Mouse (Mus musculus) heart, embryonic 15.5 days (tissue): Measurements from ENCODE around the gene Cryge. TPM values are rescaled to one million over a fixed set of nuclear protein-coding genes. Genes with fewer than 3 reads are reported as not detected.

Source experiments
- ATAC-seq: fragments of 200-750 bp; cut with Nextera tagmentation; replicated peaks from 2 replicates; pipeline ENCODE4 v1.8.0; 2017; ENCODE audit warnings: low read depth, moderate TSS enrichment; ENCODE audit not compliant: insufficient number of reproducible peaks, insufficient read depth, low FRiP score
- H3K27ac ChIP-seq: fragments of 300-500 bp; sonication (generic); 2 replicates; pipeline ENCODE4 v1.5.1; 2015; ENCODE audit warnings: mild to moderate bottlenecking, inconsistent platforms
- H3K27me3 ChIP-seq: fragments of 300-500 bp; sonication (generic); 2 replicates; pipeline ENCODE4 v1.6.1; 2015; ENCODE audit warnings: inconsistent platforms
- H3K36me3 ChIP-seq: fragments of 300-500 bp; sonication (generic); 2 replicates; pipeline ENCODE4 v1.6.1; 2015; ENCODE audit warnings: mild to moderate bottlenecking, inconsistent platforms
- H3K4me1 ChIP-seq: fragments of 300-500 bp; sonication (generic); replicated peaks from 2 replicates; pipeline ENCODE4 v1.6.1; 2015; ENCODE audit warnings: inconsistent platforms
- H3K4me2 ChIP-seq: fragments of 300-500 bp; sonication (generic); 2 replicates; pipeline ENCODE4 v1.6.1; 2015; ENCODE audit warnings: inconsistent platforms, mild to moderate bottlenecking, moderate library complexity
- H3K4me3 ChIP-seq: fragments of 300-500 bp; sonication (generic); 2 replicates; pipeline ENCODE4 v1.5.1; 2015; ENCODE audit warnings: mild to moderate bottlenecking, inconsistent platforms
- H3K9ac ChIP-seq: fragments of 300-500 bp; sonication (generic); 2 replicates; pipeline ENCODE4 v1.6.1; 2015; ENCODE audit warnings: mild to moderate bottlenecking, inconsistent platforms
- H3K9me3 ChIP-seq: fragments of 300-500 bp; sonication (generic); replicated peaks from 2 replicates; pipeline ENCODE4 v1.6.1; 2016; ENCODE audit warnings: inconsistent platforms
- WGBS: fragments of 180-500 bp; shearing (Covaris S2); methylation state at CpG from one replicate; pipeline ENCODE4 v1.1.7; 2015; ENCODE audit warnings: mixed read lengths; 5-methylcytosine and 5-hydroxymethylcytosine counted together
- polyA plus RNA-seq: library from polyadenylated mRNA; unstranded; fragments of >200 nt; fragmentation: Nextera tagmentation; extraction: Ambion mirVana; gene quantifications from 2 replicates; pipeline ENCODE4 v1.2.1, GENCODE M21; 2015

The Cryge gene
- polyA plus RNA-seq, 1 experiment from 2014 or later = not detected

DNA sequence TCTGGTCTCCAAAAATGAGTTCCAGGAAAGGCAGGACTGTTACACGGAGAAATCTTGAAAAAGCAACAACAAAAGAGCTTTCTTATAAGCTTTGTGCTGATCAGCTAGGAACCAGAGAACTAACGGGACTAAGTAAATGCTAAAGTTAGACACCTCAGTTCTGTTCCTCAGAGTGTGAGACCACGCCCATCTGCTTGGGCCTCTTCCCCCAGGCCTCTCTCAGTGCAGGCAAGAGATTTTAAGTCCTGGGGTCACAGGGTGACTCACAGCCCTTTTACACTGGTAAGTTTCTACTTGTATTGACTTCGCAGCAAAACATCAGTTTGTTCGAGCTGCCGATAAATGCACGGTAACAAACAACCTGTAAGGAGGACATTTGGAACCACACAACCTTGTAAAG is 747 bp upstream of the Cryge start:
- H3K4me3 ChIP-seq = no peak overlapping the region
- 0 out of 2 replicates have a peak, but pooled peaks cover 3% of the 10 kb centered on the region for H3K4me1 ChIP-seq
- no peaks in the 10 kb centered on the region for H3K9me3 ChIP-seq
- H3K27me3 ChIP-seq = no peaks in the 10 kb centered on the region
- no peak for ATAC-seq
- H3K27ac ChIP-seq = no peak overlapping the region
- 62% methylated on average over 7 of the region's 7 CpGs for WGBS
- no peaks in the 10 kb centered on the region for H3K36me3 ChIP-seq
- H3K4me2 ChIP-seq = no peak overlapping the region
- no peak overlapping the region for H3K9ac ChIP-seq

DNA sequence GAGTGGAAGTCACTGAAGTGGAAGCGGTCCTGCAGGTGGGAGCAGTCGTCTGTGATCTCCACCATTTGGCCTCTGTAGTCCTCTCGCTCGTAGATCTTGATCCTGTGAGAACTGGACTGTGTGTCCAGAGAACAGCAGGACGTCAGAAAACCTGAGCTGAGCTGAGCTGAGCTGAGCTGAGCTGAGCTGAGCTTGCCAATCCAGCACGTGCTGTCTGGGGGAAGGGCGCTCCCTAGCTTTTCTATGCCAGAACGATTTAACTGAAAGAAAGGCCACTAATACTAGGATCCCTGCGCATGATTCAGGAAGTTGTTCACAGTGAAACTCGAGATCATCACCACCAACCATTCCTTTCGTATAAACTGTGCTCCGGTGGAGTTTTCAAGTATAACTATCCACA is 2.2 kb downstream of the Cryge start:
- Histone ChIP-seq H3K9me3 (no peaks in the 10 kb centered on the region), H3K4me2 (no peak overlapping the region), H3K9ac (no peak overlapping the region), H3K36me3 (no peaks in the 10 kb centered on the region), H3K27me3 (no peaks in the 10 kb centered on the region), H3K4me3 (no peak overlapping the region), H3K4me1 (0 out of 2 replicates have a peak, but pooled peaks cover 3% of the 10 kb centered on the region), H3K27ac (no peak overlapping the region)
- 49% methylated on average over 12 of the region's 12 CpGs for WGBS
- ATAC-seq = no peak

DNA sequence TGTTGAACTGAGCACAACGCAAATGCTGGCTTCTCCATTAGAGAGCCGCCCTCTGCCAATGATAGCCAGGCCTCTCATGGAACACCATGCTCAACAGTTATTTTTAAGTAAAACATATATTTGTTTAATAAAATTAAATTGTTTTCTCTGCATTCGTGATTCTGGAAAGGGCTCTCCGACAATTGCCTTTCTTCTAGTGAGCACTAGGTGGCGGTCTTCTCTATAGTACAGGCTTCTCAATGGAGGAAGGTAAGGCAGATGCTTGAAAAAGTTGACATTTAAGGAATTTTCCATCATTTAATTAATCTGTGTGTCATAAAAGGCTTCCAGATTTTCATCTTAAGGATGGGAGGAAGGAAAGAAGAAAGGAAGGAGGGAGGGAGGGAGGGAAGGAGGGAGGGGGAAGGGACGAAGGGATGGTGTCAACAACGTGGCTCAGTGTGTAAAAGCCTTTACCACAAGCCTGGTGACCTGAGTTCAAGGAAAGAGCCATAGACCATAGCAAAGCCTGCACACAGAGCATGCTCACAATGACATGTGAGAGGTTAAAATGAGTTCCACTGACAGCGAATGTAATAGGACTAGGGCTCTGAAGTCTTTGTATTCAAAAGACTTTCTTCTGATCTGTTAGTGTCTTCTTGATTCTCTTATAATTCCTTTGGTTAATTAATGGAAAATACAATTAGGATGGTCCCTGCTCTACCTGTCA is 4.4 kb downstream of the Cryge start:
- Histone ChIP-seq H3K4me3 (no peak overlapping the region), H3K27ac (no peak overlapping the region), H3K4me1 (no peaks in the 10 kb centered on the region), H3K36me3 (no peaks in the 10 kb centered on the region), H3K27me3 (no peaks in the 10 kb centered on the region), H3K9me3 (no peaks in the 10 kb centered on the region), H3K9ac (no peak overlapping the region), H3K4me2 (peak overlapping the region; percentile 29; the same call in 1 of the 2 replicates)
- WGBS = 34% methylated on average over 8 of the region's 8 CpGs
- ATAC-seq = no peak

DNA sequence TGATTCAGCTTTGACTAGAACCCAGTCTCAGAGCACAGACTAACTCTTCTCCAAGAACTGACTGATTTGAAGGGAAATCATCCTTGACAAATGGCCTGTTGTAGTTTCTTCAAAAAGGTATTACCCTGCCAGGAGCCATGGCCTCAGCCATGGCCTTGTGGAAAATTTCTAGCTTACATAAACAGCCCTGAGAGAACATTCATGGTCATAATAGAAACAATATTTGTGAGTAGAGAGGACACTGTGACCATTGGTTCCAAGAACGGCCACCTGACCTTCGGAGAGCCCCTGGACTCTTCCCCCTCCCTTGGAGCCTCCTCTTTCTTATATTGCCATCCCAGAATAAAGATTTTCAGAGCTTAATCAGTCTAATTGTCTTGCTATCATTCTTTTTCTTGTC is 7.5 kb downstream of the Cryge start:
- H3K27ac ChIP-seq = no peak overlapping the region
- no peak for ATAC-seq
- H3K36me3 ChIP-seq = no peaks in the 10 kb centered on the region
- H3K4me1 ChIP-seq = no peaks in the 10 kb centered on the region
- H3K4me2 ChIP-seq = no peak overlapping the region
- H3K9me3 ChIP-seq = no peaks in the 10 kb centered on the region
- H3K4me3 ChIP-seq = no peak overlapping the region
- no peak overlapping the region for H3K9ac ChIP-seq
- 79% methylated on average over 2 of the region's 2 CpGs for WGBS
- no peaks in the 10 kb centered on the region for H3K27me3 ChIP-seq

DNA sequence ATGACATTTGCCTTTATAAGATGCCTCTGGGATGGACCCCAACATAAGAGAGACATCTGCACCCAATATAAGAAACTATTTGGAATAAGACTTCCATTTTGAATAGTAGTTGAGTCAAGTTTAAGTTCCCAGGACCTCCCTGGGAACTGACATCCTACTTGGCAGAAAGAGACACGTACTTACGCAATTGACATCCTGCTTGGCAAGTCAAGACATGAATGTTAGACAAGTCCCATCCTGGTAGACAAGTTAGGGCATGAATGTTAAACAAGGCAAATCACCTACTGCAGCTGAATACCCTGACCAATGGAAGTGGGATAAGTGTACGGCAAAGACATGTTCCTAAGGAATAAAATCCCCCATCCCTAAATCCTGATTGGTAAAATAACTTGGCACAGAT is 9.1 kb downstream of the Cryge start:
- no peak overlapping the region for H3K4me3 ChIP-seq
- no peaks in the 10 kb centered on the region for H3K4me1 ChIP-seq
- H3K9me3 ChIP-seq = no peaks in the 10 kb centered on the region
- no peak overlapping the region for H3K9ac ChIP-seq
- H3K4me2 ChIP-seq = no peak overlapping the region
- no peaks in the 10 kb centered on the region for H3K27me3 ChIP-seq
- whole genome bisulfite sequencing = 90% methylated on average over 3 of the region's 3 CpGs
- no peak for ATAC-seq
- no peaks in the 10 kb centered on the region for H3K36me3 ChIP-seq
- H3K27ac ChIP-seq = no peak overlapping the region

DNA sequence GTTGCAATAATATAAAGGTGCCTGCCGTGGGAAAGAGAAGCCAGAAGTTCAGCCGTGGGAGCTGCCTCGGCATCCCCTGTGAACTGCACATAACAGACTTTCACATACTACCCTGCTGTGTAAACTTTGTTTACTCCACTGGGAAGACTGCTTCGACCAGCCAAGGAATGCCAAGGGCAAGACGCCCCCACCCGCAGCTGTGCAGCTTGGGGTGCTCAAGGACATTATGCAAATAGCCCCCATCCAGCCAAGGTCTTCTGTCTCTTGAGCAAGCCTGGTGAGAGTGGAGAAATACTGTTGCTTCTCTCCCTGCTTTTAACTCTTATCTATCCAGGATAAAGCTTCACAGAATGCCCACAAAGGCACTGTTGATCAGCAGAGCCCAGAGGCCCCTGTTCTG is 10.1 kb downstream of the Cryge start:
- Histone ChIP-seq H3K9ac (no peak overlapping the region), H3K27ac (no peak overlapping the region), H3K4me2 (no peak overlapping the region), H3K9me3 (no peaks in the 10 kb centered on the region), H3K4me1 (no peaks in the 10 kb centered on the region), H3K27me3 (no peaks in the 10 kb centered on the region), H3K4me3 (no peak overlapping the region), H3K36me3 (no peaks in the 10 kb centered on the region)
- no peak for ATAC-seq
- 64% methylated on average over 6 of the region's 6 CpGs for WGBS

DNA sequence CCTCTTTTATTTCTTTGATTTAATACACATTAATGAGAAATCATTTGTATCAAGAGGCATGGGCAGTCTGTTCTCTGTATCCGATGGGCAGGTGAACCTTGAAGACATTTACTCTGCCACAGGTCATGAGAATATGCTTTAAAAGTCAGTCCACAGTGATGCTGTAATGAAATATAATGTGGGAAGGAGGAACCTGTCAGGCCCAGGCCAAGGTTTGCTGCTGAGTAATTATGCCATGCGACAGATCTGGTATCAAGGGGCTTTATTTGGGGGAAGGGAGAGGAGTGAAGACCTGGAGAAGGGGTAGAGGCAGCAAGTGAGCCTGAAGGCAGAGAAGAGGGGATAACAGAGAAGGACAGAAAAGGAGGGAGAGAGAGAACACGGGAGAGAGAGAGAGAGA is 11.3 kb downstream of the Cryge start:
- H3K27ac ChIP-seq = no peak overlapping the region
- H3K4me2 ChIP-seq = no peak overlapping the region
- no peaks in the 10 kb centered on the region for H3K36me3 ChIP-seq
- H3K4me1 ChIP-seq = no peaks in the 10 kb centered on the region
- H3K9me3 ChIP-seq = no peaks in the 10 kb centered on the region
- ATAC-seq = no peak
- H3K9ac ChIP-seq = no peak overlapping the region
- no peaks in the 10 kb centered on the region for H3K27me3 ChIP-seq
- WGBS = 75% methylated on average over 3 of the region's 3 CpGs
- no peak overlapping the region for H3K4me3 ChIP-seq

DNA sequence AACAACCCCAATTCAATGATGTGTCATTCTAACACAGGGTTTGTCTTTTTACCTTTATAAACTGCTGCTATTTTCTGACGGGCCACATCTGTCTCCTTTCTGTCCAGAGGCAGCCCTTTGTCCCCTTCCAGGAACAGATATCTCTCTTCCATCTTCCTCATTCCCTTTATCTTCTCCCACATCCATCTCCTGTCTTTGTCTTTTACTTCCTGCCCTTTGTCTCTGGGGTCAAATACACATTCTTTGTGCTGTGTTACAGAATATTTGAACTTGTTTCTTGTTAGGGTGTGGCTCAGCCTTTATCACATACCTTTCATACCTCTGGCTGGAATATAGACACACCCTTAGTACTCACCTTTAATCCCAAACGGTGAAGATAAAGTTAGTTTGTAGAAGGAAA is 13.4 kb downstream of the Cryge start:
- H3K4me2 ChIP-seq = no peak overlapping the region
- no peak overlapping the region for H3K27ac ChIP-seq
- H3K36me3 ChIP-seq = no peaks in the 10 kb centered on the region
- H3K4me3 ChIP-seq = no peak overlapping the region
- no peak overlapping the region for H3K9ac ChIP-seq
- WGBS = 52% methylated on average over 2 of the region's 2 CpGs
- H3K27me3 ChIP-seq = no peaks in the 10 kb centered on the region
- no peak for ATAC-seq
- H3K4me1 ChIP-seq = no peaks in the 10 kb centered on the region
- H3K9me3 ChIP-seq = no peaks in the 10 kb centered on the region

DNA sequence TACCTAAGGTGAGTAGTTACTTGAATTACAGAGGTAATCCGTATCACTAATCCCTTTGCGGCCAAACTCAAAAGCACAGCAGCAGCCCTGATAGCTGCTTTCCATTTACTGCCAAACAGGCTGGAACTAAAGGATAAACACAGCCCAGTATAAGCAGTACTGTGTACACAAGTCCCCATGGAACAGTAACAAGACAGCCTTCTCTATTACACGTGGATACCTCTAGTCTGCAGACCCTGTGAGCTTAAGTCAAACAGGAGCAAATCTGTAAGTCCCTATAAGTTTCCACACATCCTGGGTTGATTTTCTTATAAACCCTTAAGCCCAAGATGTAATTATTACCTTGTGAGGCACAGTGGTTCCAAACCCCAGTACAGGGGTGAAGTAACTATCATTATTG is 15.4 kb downstream of the Cryge start:
- no peak overlapping the region for H3K4me3 ChIP-seq
- H3K4me2 ChIP-seq = no peak overlapping the region
- H3K9me3 ChIP-seq = no peaks in the 10 kb centered on the region
- no peaks in the 10 kb centered on the region for H3K27me3 ChIP-seq
- no peak for ATAC-seq
- no peak overlapping the region for H3K27ac ChIP-seq
- H3K36me3 ChIP-seq = no peaks in the 10 kb centered on the region
- no peaks in the 10 kb centered on the region for H3K4me1 ChIP-seq
- WGBS = 44% methylated on average over 3 of the region's 3 CpGs
- H3K9ac ChIP-seq = no peak overlapping the region

DNA sequence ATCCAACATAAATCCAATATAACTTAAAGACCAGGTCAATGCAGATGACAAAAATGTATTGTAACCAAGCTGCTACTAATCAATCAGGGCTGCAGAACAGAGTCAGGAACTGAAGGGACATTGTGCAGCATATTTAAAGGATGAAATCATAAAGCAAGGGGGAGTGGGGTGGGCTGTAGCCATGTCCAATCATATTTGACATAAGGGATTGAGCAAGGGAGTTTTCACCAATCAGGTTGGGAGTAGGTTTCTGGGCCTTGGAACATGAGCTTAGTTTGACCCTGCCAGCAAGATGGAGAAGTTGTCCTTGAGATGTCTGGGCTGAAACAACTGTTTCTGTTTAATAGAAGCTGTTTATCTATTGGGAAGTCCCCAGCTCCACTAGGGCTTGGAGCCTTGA is 18.3 kb downstream of the Cryge start, which contains the start of gene Akr1cl:
Akr1cl (minus strand) TSS at position 119 of the 400 bp plus-strand sequence.
- no peak within 1 kb of the TSS for H3K4me2 ChIP-seq
- H3K27ac ChIP-seq = no peak within 1 kb of the TSS
- no peaks in the 10 kb centered on the region for H3K36me3 ChIP-seq
- ATAC-seq = no peak
- H3K4me3 ChIP-seq = no peak within 1 kb of the TSS
- H3K27me3 ChIP-seq = no peaks in the 10 kb centered on the region
- H3K9ac ChIP-seq = no peak within 1 kb of the TSS
- no peaks in the 10 kb centered on the region for H3K4me1 ChIP-seq
- H3K9me3 ChIP-seq = no peaks in the 10 kb centered on the region

DNA sequence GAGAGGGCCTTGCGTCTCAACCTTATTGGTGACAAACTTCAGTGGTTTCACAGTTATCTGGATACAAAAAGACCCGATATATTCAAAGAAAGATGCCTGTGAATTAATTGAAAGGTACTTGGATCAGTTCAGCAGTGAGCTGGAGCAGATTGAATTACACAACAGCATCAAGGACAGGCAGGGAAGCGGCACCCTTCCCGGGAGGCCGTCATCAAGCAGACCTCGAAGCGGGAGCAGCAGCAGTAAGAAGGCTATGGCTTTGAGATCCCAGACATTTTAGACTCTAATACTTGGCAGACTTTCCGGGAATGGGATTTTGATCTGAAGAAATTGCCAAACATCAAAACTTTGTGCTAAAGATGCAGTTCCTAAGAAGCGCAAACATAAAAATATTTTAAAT is 22.7 kb downstream of the Cryge start:
- Histone ChIP-seq H3K4me1 (no peaks in the 10 kb centered on the region), H3K27me3 (no peaks in the 10 kb centered on the region), H3K36me3 (no peaks in the 10 kb centered on the region), H3K4me3 (no peak overlapping the region), H3K9me3 (no peaks in the 10 kb centered on the region), H3K27ac (no peak overlapping the region), H3K9ac (no peak overlapping the region), H3K4me2 (no peak overlapping the region)
- no peak for ATAC-seq
- 65% methylated on average over 9 of the region's 9 CpGs for WGBS

DNA sequence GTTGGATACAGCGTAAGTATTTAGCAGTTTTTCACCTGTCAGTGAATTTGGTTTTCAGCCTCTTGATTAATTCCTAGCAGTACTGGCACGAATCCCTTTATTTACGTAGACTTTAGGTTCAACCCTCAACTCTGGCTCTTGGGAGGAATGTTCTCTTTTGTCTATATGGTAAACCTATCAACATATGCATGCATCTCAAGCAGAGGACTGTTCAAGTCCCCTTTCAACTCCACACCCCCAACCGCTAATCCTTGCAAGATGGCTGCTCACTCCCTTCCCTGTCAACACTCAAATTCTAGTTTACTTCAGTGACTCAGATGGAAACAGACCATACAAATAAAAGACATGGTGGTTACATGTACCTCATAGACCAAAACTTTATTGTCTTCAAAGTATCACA is 38.2 kb downstream of the Cryge start:
- ATAC-seq = no peak
- H3K4me3 ChIP-seq = no peak overlapping the region
- H3K9me3 ChIP-seq = no peaks in the 10 kb centered on the region
- WGBS = 85% methylated on average over 4 of the region's 4 CpGs
- no peaks in the 10 kb centered on the region for H3K4me1 ChIP-seq
- H3K9ac ChIP-seq = no peak overlapping the region
- H3K27ac ChIP-seq = no peak overlapping the region
- H3K4me2 ChIP-seq = no peak overlapping the region
- H3K36me3 ChIP-seq = no peaks in the 10 kb centered on the region
- no peaks in the 10 kb centered on the region for H3K27me3 ChIP-seq
